Mouse (Mus musculus) mouse trophoblast stem cell (cell line): ENCODE data around the gene Odf3l1.

Source experiments
- in situ Hi-C, 2 experiments: fragments of 300-500 bp; cut with MseI, MboI; formaldehyde crosslinking; loops; 2 replicates in 1 of 2; 3 replicates in 1 of 2; pipeline ENCODE4 v1.15.1; 2025

Gene Odf3l1

DNA sequence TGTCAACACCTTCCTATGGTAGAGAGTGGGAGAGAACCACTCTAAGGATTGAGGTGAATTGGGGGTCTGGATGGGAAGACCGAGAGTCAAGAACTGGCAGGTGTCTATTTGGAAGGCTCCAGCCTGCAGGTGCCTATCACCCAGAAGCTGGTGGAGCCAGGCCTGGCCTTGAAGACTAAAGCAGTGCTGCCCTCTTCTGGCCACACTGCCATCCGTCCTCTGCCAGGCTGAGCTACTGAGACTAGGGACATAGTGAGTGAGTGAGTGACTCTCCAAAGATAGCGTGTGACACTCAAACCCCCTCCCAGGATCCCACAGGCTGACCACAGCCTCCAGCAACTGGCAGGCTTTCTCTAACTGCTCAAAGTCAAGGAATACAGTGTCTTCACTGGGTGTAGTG, 17.0 kb downstream of the Odf3l1 start:
- in situ Hi-C loops: no loop called here

DNA sequence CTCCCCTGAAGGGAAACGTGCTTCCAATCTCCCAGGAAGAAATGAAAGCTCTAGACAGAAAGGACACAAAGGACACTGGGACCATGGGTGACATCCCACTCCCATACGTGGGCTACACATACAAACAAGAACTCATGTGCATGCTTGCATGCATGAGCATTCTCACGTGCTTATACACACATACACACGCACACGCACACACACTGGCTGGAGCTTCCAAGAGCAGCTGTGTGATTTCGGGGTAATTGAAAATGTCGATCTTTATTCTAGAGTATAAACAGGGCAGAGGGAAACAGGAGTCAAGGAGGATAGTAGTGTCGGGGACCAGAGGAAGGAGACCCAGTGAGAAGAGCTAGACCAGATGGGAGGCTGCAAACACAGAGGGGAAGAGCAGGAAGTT, 19.8 kb downstream of the Odf3l1 start:
- in situ Hi-C loops: no loop called here

DNA sequence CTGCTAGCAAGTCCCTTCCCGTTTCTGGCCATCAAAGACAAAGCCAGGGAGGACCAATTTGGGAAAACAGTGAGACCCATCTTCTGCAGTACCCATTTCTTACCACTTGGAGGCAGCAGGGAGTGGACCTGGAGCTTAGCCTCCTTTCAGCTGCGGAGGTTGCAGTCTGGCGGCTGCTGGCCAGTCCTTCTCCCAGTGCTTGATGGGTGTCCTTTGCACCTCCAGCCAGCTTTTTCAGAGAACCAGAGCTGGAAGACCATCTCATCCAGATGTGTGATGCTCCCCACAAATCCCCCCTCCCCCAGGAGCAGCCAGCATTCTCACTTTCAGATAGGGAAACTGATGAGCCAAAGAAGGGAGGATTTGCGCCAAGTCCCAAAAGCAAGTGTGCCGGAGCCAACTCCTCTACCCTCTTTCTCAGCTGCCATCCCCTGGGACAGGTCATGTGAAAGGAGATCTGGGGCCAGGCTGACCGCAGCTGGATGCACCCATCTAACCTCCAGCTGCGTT, 20.7 kb downstream of the Odf3l1 start:
- in situ Hi-C loops: no loop called here

- in situ Hi-C loops: no loop called here
Observed at GRCm38 (mm10) chr9:56842303-56842719, 22.2 kb downstream of the Odf3l1 start.

DNA sequence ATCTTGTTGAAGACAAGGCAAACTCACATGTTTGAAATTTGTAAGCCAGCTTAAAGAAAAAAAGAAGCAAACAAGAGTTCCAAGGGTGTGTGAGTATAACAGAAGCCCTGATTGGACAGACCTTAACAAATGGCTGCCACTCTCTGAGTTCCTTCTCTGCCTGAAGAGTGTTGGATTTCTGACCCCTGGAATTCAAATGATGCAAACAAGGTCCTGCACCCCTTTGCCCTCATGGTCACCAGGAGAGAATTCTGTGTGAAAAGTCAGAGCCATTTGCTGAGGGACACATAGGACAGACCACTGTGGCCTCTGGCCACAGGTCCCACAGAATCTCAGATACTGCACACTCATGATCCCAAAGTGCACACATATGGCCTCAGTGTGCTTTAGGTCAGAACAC, 22.6 kb downstream of the Odf3l1 start:
- in situ Hi-C loops: no loop called here

GRCm38 (mm10) chr9:56840721-56841120, 23.8 kb downstream of the Odf3l1 start:
- in situ Hi-C loops: no loop called here

DNA sequence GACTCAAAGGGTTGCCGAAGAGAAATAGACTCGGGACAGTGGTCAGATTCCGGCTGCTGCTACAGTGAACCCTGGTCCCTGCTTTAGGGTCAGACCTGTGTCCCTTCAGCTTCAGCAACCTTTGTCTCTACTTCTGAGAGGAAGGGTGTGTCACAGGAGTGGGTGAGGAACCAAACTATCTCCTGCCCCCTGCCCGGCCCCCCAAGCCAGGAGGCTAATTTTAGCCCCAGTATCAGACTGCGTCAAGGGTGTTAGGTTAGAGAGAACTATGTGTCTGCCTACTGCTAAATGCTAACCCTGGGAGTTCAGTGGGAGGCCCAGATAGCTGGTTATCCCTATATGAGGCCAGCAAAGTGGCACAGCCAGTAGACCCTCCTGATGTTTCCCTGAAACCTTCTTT, 29.3 kb downstream of the Odf3l1 start:
- in situ Hi-C loops: no loop called here

GRCm38 (mm10) chr9:56832900-56833299, 31.6 kb downstream of the Odf3l1 start:
- in situ Hi-C loops: no loop called here

DNA sequence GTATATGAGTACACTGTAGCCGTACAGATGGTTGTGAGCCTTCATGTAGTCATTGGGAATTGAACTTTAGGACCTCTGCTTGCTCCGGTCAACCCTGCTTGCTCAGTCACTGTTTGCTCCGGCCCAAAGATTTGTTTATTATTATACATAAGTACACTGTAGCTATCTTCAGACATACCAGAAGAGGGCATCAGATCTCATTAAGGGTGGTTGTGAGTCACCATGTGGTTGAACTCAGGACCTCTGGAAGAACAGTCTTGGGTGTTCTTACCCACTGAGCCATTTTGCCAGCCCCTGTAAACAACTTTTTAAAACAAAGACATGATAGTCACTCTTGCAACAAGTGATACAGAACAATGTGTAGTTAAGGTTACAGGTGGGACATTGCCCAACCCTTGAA, 32.6 kb downstream of the Odf3l1 start:
- in situ Hi-C loops: no loop called here

DNA sequence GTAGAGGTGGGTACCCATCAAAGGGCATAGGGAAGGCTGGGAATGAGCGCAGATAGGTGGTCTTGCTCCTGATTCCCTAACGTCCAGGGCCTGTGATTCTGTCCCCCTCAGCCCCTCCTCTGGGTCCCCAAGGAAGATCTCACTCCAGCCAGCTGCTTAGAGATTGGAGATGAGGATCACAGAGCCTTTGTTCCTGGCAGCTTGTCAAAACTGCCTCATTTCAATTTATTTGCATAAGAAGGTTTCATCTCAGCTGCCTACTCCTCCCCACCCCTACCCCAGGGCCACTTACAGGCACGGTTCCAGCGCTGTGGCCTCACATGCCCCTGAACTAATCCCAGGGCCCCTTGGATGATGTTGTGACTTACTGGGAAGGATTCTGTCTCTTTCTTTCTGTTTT, 34.3 kb downstream of the Odf3l1 start:
- in situ Hi-C loops: no loop called here

- in situ Hi-C loops: no loop called here
Observed at GRCm38 (mm10) chr9:56828841-56829240, 35.6 kb downstream of the Odf3l1 start.

GRCm38 (mm10) chr9:56828146-56828545, 36.3 kb downstream of the Odf3l1 start:
- in situ Hi-C loops: no loop called here

DNA sequence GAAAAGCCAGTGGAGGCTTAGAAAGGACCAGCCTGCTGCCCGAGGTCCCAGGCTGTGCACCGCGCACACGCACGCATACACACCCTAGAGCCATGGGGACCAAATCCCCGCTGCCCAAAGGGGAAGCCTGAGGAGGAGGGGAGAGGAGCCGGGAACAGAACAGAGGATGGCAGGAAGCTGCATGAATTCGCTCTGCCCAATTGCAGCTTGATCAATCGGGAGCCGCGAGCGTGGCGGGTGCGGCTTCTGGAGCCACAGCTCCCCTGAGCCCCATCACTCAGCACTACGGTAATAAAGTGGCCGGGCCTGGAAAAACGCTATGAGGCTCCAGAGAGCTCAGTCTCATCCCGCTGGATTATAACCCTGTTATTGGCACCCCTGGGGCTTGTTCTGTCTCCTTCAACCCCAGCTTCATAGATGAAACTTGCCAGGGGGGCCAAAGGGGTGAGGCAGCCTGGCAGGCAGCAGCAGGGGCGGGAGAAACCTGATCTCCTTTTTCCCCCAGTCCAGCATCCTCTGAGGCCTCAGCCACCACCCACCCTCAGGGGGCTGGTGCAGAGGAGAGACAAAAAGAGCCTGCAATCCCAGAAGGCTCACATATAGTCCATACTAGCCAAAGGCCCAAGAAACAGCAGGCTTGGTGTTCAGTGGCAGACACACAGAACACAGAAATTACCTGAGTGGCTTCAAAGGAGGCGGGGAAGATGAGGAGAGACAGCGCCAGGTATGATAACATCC, 38.8 kb downstream of the Odf3l1 start:
- in situ Hi-C loops: no loop called here

- in situ Hi-C loops: no loop called here
Observed at GRCm38 (mm10) chr9:56824900-56825299, 39.6 kb downstream of the Odf3l1 start.

DNA sequence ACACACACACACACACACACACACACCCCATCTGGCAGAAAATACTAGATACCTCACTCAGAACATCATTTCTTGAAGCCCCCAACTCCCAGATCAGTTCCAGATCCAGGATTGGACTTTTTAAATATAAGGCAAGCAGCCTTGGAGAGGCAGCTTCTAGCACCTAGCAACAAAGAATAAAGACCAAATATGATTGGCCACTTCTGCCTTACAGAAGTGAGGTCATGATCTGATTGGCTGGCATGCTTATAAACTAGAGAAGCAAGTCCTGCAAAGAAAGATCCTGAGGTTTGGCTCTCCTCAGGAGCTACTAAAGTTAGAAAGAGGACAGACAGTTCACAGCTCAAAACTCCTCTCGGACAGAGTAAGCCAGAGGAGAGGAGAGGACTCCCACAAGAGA, 53.6 kb downstream of the Odf3l1 start:
- in situ Hi-C loops: no loop called here

DNA sequence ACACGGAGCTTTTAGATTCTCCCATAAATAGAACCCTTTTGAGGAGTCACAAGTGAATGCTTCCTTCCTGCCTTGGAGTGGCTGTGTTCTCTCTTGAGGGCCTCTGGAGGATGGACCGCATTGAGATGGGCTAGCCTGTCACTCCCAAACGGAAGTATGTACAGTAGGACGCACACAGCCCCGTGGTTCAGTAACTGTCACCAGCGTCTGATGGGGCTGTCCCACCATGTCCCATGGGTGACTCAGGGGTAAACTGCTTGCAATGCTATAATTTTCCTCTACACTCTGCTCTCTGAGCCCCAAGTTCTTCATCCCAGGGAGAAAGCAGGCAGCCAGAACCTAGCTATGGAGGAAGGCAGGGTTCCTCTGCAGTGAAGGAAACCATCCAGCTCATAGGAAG, 56.5 kb downstream of the Odf3l1 start:
- in situ Hi-C loops: no loop called here

DNA sequence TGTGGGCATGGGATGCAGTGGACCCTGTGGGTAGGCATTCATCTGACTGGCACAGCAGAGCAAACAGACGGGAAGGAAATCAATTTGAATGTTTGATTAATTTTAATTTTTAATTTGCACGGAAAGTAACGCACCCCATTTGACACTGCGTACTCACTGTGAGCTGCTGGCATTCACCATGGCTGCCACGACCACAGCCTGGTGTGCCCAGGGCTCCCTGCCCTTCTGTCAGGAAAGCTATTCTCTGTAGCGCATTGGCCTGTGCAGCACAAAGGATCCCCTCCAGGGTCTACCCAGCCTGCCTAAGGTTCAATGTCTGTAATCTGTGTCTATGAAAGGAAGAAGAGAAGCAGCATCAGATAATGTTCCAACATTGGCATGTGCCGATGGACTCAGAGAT, 61.3 kb downstream of the Odf3l1 start:
- in situ Hi-C loops: no loop called here
